ENCODE assay signal across 23 mouse cellular contexts in the genomic region with DNA sequence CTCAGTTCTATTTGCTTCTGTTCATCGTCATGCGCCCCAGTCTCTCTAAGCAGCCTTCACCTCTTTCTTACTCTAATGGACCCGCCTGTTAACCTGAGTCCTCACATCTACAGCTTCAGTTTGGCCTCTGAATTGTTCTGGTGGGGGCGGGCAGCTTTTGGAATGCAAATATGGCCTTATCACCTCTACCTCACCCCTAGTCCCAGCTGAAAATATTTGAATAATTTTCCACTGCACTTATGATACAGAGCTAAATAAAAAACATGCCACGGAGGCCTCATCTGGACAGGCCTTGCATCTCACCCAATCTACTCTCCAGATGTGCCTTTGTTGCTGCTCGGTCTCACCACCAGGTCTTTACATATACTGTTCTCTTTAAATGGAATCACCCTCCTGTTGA.
DNase-seq lines count a peak whose midpoint lies in the region; ATAC-seq and TF ChIP-seq lines count a peak whose summit lies in the region.
"Had no signal": no experiment of that assay in that cellular context is flagged by ENCODE, and none has a peak within 500 bp of the region (broad histone marks: within the 10 kb centered on the region; RNA-seq: fewer than 3 reads in every experiment).

No protein-coding gene starts in this region.

- no peak for ATAC-seq in heart, embryonic 13.5 days (ENCODE audit: extremely low read depth, insufficient number of reproducible peaks, low FRiP score, low TSS enrichment)
- ATAC-seq in heart, postnatal 0 days (ENCODE audit: insufficient read depth, low read depth): peak; percentile 85
- peak; percentile 64 for ATAC-seq in lung, postnatal 0 days
- ATAC-seq: CD4-positive, CD25-positive, alpha-beta regulatory T cell, adult 4 months; forebrain, embryonic 14.5 days; intestine, embryonic 16.5 days had no signal

- no peaks in the 10 kb centered on the region for H3K36me3 ChIP-seq in heart, embryonic 13.5 days
- H3K36me3 ChIP-seq in heart, postnatal 0 days (replicated peaks; ENCODE audit: control insufficient read depth, insufficient read depth, low read length): no peaks in the 10 kb centered on the region
- H3K36me3 ChIP-seq in lung, postnatal 0 days (ENCODE audit: insufficient read depth, low read length): no peaks in the 10 kb centered on the region
- no peaks in the 10 kb centered on the region for H3K36me3 ChIP-seq in CH12.LX (replicated peaks in 1 of 2; ENCODE audit: control insufficient read depth in 1 of 2, insufficient read depth in 1 of 2, low read length in 1 of 2)
- H3K36me3 ChIP-seq: embryonic facial prominence, embryonic 15.5 days; forebrain, embryonic 10.5 days; hindbrain, embryonic 15.5 days had no signal

- TF ChIP-seq EP300 in heart, postnatal 0 days (IDR thresholded peaks at IDR 0.05; ENCODE audit: low read depth): peak; percentile 56; the same call in 1 of the 2 replicates
- TF ChIP-seq EP300 in lung, postnatal 0 days (IDR thresholded peaks at IDR 0.05): peak; percentile 66
- no peak for TF ChIP-seq EP300 in CH12.LX (IDR thresholded peaks at IDR 0.05; ENCODE audit: low read length)

- no peak for TF ChIP-seq RAD21 in CH12.LX (IDR thresholded peaks at IDR 0.05; ENCODE audit: low read depth, low read length)

- DNase-seq in heart, postnatal 25 days (ENCODE audit: low spot score): no peak
- peak; percentile 42 for DNase-seq in heart, postnatal 0 days (ENCODE audit: low spot score)
- DNase-seq in heart, postnatal 14 days: no peak
- peak; percentile 31 for DNase-seq in lung, postnatal 0 days (ENCODE audit: low spot score)
- DNase-seq in lung, postnatal 10 days: no peak
- DNase-seq in CH12.LX (ENCODE audit: extremely low read depth): peak; percentile 68
- DNase-seq: adrenal gland, postnatal 10 days; B cell, adult 2 months; cerebellum, adult 11 months; cerebellum, adult 8-10 months; cerebellum, postnatal 14 days; embryo, embryonic 11 days; gastrocnemius, adult 2 months; gastrocnemius, postnatal 36 days had no signal

- H3K9ac ChIP-seq in heart, embryonic 13.5 days: no peak overlapping the region
- no peak overlapping the region for H3K9ac ChIP-seq in heart, postnatal 0 days (replicated peaks; ENCODE audit: low read depth, low read length)
- no peak overlapping the region for H3K9ac ChIP-seq in lung, postnatal 0 days (replicated peaks; ENCODE audit: low read depth)
- no peak overlapping the region for H3K9ac ChIP-seq in CH12.LX (ENCODE audit: insufficient read depth, low read depth)
- H3K9ac ChIP-seq: embryonic facial prominence, embryonic 15.5 days; hindbrain, embryonic 15.5 days had no signal

- peaks cover 21% of the 10 kb centered on the region for H3K4me1 ChIP-seq in heart, embryonic 13.5 days
- peaks cover 23% of the 10 kb centered on the region for H3K4me1 ChIP-seq in heart, postnatal 0 days (ENCODE audit: control insufficient read depth, insufficient read depth)
- no peaks in the 10 kb centered on the region for H3K4me1 ChIP-seq in lung, postnatal 0 days (ENCODE audit: insufficient read depth, low read depth, low read length)
- H3K4me1 ChIP-seq in CH12.LX (ENCODE audit: control insufficient read depth in 1 of 2, insufficient read depth in 2 of 2): peaks cover 3 to 26% of the 10 kb centered on the region in 2 experiments; a peak in 3 of 4 replicates
- H3K4me1 ChIP-seq: embryonic facial prominence, embryonic 15.5 days; forebrain, embryonic 10.5 days; hindbrain, embryonic 15.5 days had no signal

- no peak for TF ChIP-seq CTCF in heart, postnatal 0 days (IDR thresholded peaks at IDR 0.05; ENCODE audit: low read depth)
- TF ChIP-seq CTCF in lung, postnatal 0 days (IDR thresholded peaks at IDR 0.05): no peak; the same call in 1 of the 2 replicates
- no peak for TF ChIP-seq CTCF in CH12.LX (conservative IDR thresholded peaks at IDR 0.05 in 1 of 2, IDR thresholded peaks at IDR 0.05 in 1 of 2; ENCODE audit: low read depth in 2 of 2, low read length in 2 of 2)

- H3K27me3 ChIP-seq in heart, embryonic 13.5 days (replicated peaks): no peaks in the 10 kb centered on the region
- no peaks in the 10 kb centered on the region for H3K27me3 ChIP-seq in heart, postnatal 0 days (ENCODE audit: control insufficient read depth, insufficient read depth, low read length)
- H3K27me3 ChIP-seq in lung, postnatal 0 days (replicated peaks; ENCODE audit: insufficient read depth, low read length): no peaks in the 10 kb centered on the region
- H3K27me3 ChIP-seq in CH12.LX (replicated peaks): no peaks in the 10 kb centered on the region
- H3K27me3 ChIP-seq: embryonic facial prominence, embryonic 15.5 days; hindbrain, embryonic 15.5 days had no signal

- in situ Hi-C loops in CH12.LX (cut with MboI; ENCODE audit: low pct_ligation_motif_present, low pct_unique_long_range_greater_than_20kb, low sequenced_read_pairs): no loop called here

- peak overlapping the region; percentile 51 for H3K27ac ChIP-seq in heart, embryonic 13.5 days (replicated peaks)
- peak overlapping the region; percentile 13 for H3K27ac ChIP-seq in heart, postnatal 0 days (ENCODE audit: low read depth)
- H3K27ac ChIP-seq in lung, postnatal 0 days (ENCODE audit: low read length): no peak overlapping the region
- no peak overlapping the region for H3K27ac ChIP-seq in CH12.LX (ENCODE audit: insufficient read depth, low read depth)
- H3K27ac ChIP-seq: embryonic facial prominence, embryonic 15.5 days; forebrain, embryonic 10.5 days; gastrocnemius, adult 2 months; hindbrain, embryonic 15.5 days had no signal

- intact Hi-C loops in heart, postnatal 25 days (cut with DNase I): no loop called here
- intact Hi-C loops in heart, postnatal 14 days (cut with DNase I): no loop called here

- no peaks in the 10 kb centered on the region for H3K79me2 ChIP-seq in CH12.LX (replicated peaks; ENCODE audit: control insufficient read depth, extremely low read depth, insufficient read depth, poor library complexity, severe bottlenecking)

- 58% methylated on average over 6 of the region's 6 CpGs for WGBS in heart, embryonic 13.5 days
- WGBS in heart, postnatal 0 days: 34% methylated on average over 6 of the region's 6 CpGs
- WGBS in lung, postnatal 0 days: 59% methylated on average over 6 of the region's 6 CpGs

- H3K4me3 ChIP-seq in heart, embryonic 13.5 days: no peak overlapping the region
- H3K4me3 ChIP-seq in heart, postnatal 0 days (ENCODE audit: low read depth, low read length): no peak overlapping the region
- no peak overlapping the region for H3K4me3 ChIP-seq in lung, postnatal 0 days (ENCODE audit: low read depth, low read length)
- H3K4me3 ChIP-seq in CH12.LX (replicated peaks in 1 of 3; ENCODE audit: low read depth in 2 of 3, low read length in 2 of 3, poor library complexity in 1 of 3): no peak overlapping the region
- H3K4me3 ChIP-seq: embryonic facial prominence, embryonic 15.5 days; erythroblast, embryonic 14.5 days; forebrain, embryonic 10.5 days; gastrocnemius, adult 2 months; hindbrain, embryonic 15.5 days had no signal

- no peaks in the 10 kb centered on the region for H3K9me3 ChIP-seq in heart, embryonic 13.5 days
- no peaks in the 10 kb centered on the region for H3K9me3 ChIP-seq in heart, postnatal 0 days (replicated peaks; ENCODE audit: control insufficient read depth, low read length)
- H3K9me3 ChIP-seq in lung, postnatal 0 days (ENCODE audit: low read length): no peaks in the 10 kb centered on the region
- no peaks in the 10 kb centered on the region for H3K9me3 ChIP-seq in CH12.LX (replicated peaks; ENCODE audit: low read length)
- H3K9me3 ChIP-seq: embryonic facial prominence, embryonic 15.5 days; forebrain, embryonic 10.5 days; hindbrain, embryonic 15.5 days had no signal

- TF ChIP-seq POLR2A in CH12.LX (IDR thresholded peaks at IDR 0.05; ENCODE audit: low read depth, low read length): no peak

- H3K4me2 ChIP-seq in heart, embryonic 13.5 days: no peak overlapping the region
- no peak overlapping the region for H3K4me2 ChIP-seq in heart, postnatal 0 days (ENCODE audit: low read depth, low read length)
- no peak overlapping the region for H3K4me2 ChIP-seq in lung, postnatal 0 days (replicated peaks; ENCODE audit: low read depth, low read length)
- no peak overlapping the region for H3K4me2 ChIP-seq in CH12.LX (ENCODE audit: insufficient read depth, low read depth, poor library complexity, severe bottlenecking)
- H3K4me2 ChIP-seq: embryonic facial prominence, embryonic 15.5 days; heart, embryonic 11.5 days; hindbrain, embryonic 15.5 days had no signal

- dilution Hi-C loops in CH12.LX (cut with MboI; ENCODE audit: extremely low pct_ligation_motif_present, extremely low pct_unique_long_range_greater_than_20kb, low sequenced_read_pairs): no loop called here

TF ChIP-seq in CH12.LX, 34 proteins besides CTCF, POLR2A, EP300 and RAD21:
- TF ChIP-seq MAZ (IDR thresholded peaks at IDR 0.05; ENCODE audit: low read depth, low read length): no peak
- TF ChIP-seq ETS1 (conservative IDR thresholded peaks at IDR 0.05; ENCODE audit: low read depth, low read length): no peak
- TF ChIP-seq KAT2A (IDR thresholded peaks at IDR 0.05; ENCODE audit: insufficient replicate concordance, low read length): no peak
- TF ChIP-seq MAFK (IDR thresholded peaks at IDR 0.05; ENCODE audit: insufficient replicate concordance, low read length): no peak
- no peak for TF ChIP-seq HCFC1 (IDR thresholded peaks at IDR 0.05; ENCODE audit: low read depth, low read length)
- no peak for TF ChIP-seq JUND (conservative IDR thresholded peaks at IDR 0.05; ENCODE audit: low read depth, low read length)
- no peak for TF ChIP-seq TBP (conservative IDR thresholded peaks at IDR 0.05; ENCODE audit: low read depth, low read length)
- TF ChIP-seq IRF4 (IDR thresholded peaks at IDR 0.05; ENCODE audit: low read depth, low read length): no peak
- TF ChIP-seq SIN3A (IDR thresholded peaks at IDR 0.05; ENCODE audit: low read length): no peak
- TF ChIP-seq RCOR1 (conservative IDR thresholded peaks at IDR 0.05; ENCODE audit: low read depth, low read length): no peak
- no peak for TF ChIP-seq ZNF384 (IDR thresholded peaks at IDR 0.05; ENCODE audit: low read depth, low read length)

Comparison
In these comparisons a context has a peak if more than half of its experiments do, and no peak if none do; other contexts are left out.
1. DNase-seq: peak in heart, postnatal 0 days (single experiment), lung, postnatal 0 days (single experiment) and CH12.LX (single experiment); none in heart, postnatal 25 days (single experiment), heart, postnatal 14 days (0 of 2) and lung, postnatal 10 days (single experiment).
2. H3K27ac ChIP-seq: peak in heart, embryonic 13.5 days (single experiment) and heart, postnatal 0 days (single experiment); none in lung, postnatal 0 days (single experiment) and CH12.LX (single experiment).